Comparison of ENCODE assay signal across 8 mouse cellular contexts in the genomic region with DNA sequence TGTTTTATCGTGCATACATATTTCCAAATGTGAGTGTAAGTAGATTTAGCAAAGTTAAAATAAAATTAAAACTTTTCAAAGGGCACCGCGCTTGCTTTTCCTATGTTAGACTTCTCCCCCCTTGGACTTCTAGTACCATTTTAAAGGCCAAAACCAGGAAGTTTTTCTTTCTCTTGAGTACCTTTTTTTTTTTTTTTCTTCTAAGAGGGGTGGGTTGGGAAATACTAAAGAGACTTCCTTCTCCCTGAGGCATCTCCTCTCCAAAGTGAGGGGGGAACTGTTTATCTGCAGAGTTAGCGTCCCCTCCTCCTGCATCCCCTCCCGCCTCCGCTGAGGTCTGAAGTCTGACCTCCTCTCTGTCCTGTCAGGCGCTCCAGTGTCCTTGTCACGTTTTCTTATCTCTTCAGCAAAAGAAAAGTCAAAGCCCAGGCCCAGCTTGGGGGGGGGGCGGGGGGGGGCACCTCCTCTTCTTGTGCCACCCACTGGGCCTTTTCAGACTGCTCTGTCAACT.
DNase-seq lines count a peak whose midpoint lies in the region; ATAC-seq lines count a peak whose summit lies in the region.
"Had no signal": no experiment of that assay in that cellular context is flagged by ENCODE, and none has a peak within 500 bp of the region (broad histone marks: within the 10 kb centered on the region; RNA-seq: fewer than 3 reads in every experiment).

No protein-coding gene starts in this region.

- H3K36me3 ChIP-seq in hindbrain, embryonic 15.5 days, result no peaks in the 10 kb centered on the region
- no peaks in the 10 kb centered on the region for H3K36me3 ChIP-seq in hindbrain, embryonic 12.5 days
- H3K36me3 ChIP-seq in neural tube, embryonic 12.5 days, result no peaks in the 10 kb centered on the region
- no peaks in the 10 kb centered on the region for H3K36me3 ChIP-seq in intestine, embryonic 15.5 days

- no peak overlapping the region for H3K4me3 ChIP-seq in hindbrain, embryonic 15.5 days
- no peak overlapping the region for H3K4me3 ChIP-seq in hindbrain, embryonic 12.5 days
- no peak overlapping the region for H3K4me3 ChIP-seq in neural tube, embryonic 12.5 days
- H3K4me3 ChIP-seq in intestine, embryonic 15.5 days (replicated peaks), result no peak overlapping the region

- no peak for DNase-seq in neural tube, embryonic 10.5 days (ENCODE audit: extremely low spot score, low spot score)
- DNase-seq in yolk sac, embryonic 10.5 days (ENCODE audit: low spot score), result peak; percentile 23
- no peak for DNase-seq in gastrocnemius, postnatal 4 days (ENCODE audit: low spot score in 2 of 2)
- DNase-seq: gastrocnemius, postnatal 14 days had no signal

- 28% methylated on average over 9 of the region's 9 CpGs for WGBS in hindbrain, embryonic 15.5 days
- WGBS in hindbrain, embryonic 12.5 days, result 32% methylated on average over 9 of the region's 9 CpGs
- WGBS in neural tube, embryonic 12.5 days, result 26% methylated on average over 9 of the region's 9 CpGs
- WGBS in intestine, embryonic 15.5 days, result 25% methylated on average over 9 of the region's 9 CpGs

- H3K4me1 ChIP-seq in hindbrain, embryonic 15.5 days (replicated peaks), result peaks cover 16% of the 10 kb centered on the region
- peaks cover 31% of the 10 kb centered on the region for H3K4me1 ChIP-seq in hindbrain, embryonic 12.5 days
- peaks cover 23% of the 10 kb centered on the region for H3K4me1 ChIP-seq in neural tube, embryonic 12.5 days
- H3K4me1 ChIP-seq in intestine, embryonic 15.5 days (replicated peaks), result peaks cover 11% of the 10 kb centered on the region

- peak overlapping the region; percentile 39 for H3K4me2 ChIP-seq in hindbrain, embryonic 15.5 days
- no peak overlapping the region for H3K4me2 ChIP-seq in hindbrain, embryonic 12.5 days (replicated peaks)
- peak overlapping the region; percentile 33 for H3K4me2 ChIP-seq in neural tube, embryonic 12.5 days (replicated peaks)
- H3K4me2 ChIP-seq in intestine, embryonic 15.5 days (replicated peaks), result no peak overlapping the region

- H3K9me3 ChIP-seq in hindbrain, embryonic 15.5 days, result no peaks in the 10 kb centered on the region
- no peaks in the 10 kb centered on the region for H3K9me3 ChIP-seq in hindbrain, embryonic 12.5 days (replicated peaks)
- no peaks in the 10 kb centered on the region; the same call in 1 of the 2 replicates for H3K9me3 ChIP-seq in neural tube, embryonic 12.5 days
- H3K9me3 ChIP-seq in intestine, embryonic 15.5 days, result no peaks in the 10 kb centered on the region

- no peak for ATAC-seq in hindbrain, embryonic 15.5 days (ENCODE audit: low FRiP score, low read depth)
- ATAC-seq in hindbrain, embryonic 12.5 days (ENCODE audit: low FRiP score), result no peak
- no peak for ATAC-seq in neural tube, embryonic 12.5 days (ENCODE audit: low FRiP score, low read depth)
- 0 out of 2 replicates have a peak, but pooled peaks have one; percentile 24 for ATAC-seq in intestine, embryonic 15.5 days

- H3K27me3 ChIP-seq in hindbrain, embryonic 15.5 days, result no peaks in the 10 kb centered on the region; the same call in 1 of the 2 replicates
- peaks cover 13% of the 10 kb centered on the region; the same call in 1 of the 2 replicates for H3K27me3 ChIP-seq in hindbrain, embryonic 12.5 days
- H3K27me3 ChIP-seq in neural tube, embryonic 12.5 days (replicated peaks), result peaks cover 3% of the 10 kb centered on the region; the same call in 1 of the 2 replicates
- no peaks in the 10 kb centered on the region for H3K27me3 ChIP-seq in intestine, embryonic 15.5 days (replicated peaks)

- no peak overlapping the region for H3K9ac ChIP-seq in hindbrain, embryonic 15.5 days
- no peak overlapping the region for H3K9ac ChIP-seq in hindbrain, embryonic 12.5 days
- H3K9ac ChIP-seq in neural tube, embryonic 12.5 days, result no peak overlapping the region
- no peak overlapping the region for H3K9ac ChIP-seq in intestine, embryonic 15.5 days

- H3K27ac ChIP-seq in hindbrain, embryonic 15.5 days (replicated peaks), result 0 out of 2 replicates have a peak overlapping the region, but pooled peaks have one; percentile 4
- H3K27ac ChIP-seq in hindbrain, embryonic 12.5 days, result no peak overlapping the region
- no peak overlapping the region for H3K27ac ChIP-seq in neural tube, embryonic 12.5 days
- peak overlapping the region; percentile 52; the same call in 1 of the 2 replicates for H3K27ac ChIP-seq in intestine, embryonic 15.5 days

Comparison
In these comparisons a context has a peak if more than half of its experiments do, and no peak if none do; other contexts are left out.
1. H3K27ac ChIP-seq: peak in hindbrain, embryonic 15.5 days (single experiment) and intestine, embryonic 15.5 days (single experiment); none in hindbrain, embryonic 12.5 days (single experiment) and neural tube, embryonic 12.5 days (single experiment).
2. H3K4me2 ChIP-seq: peak in hindbrain, embryonic 15.5 days (single experiment) and neural tube, embryonic 12.5 days (single experiment); none in hindbrain, embryonic 12.5 days (single experiment) and intestine, embryonic 15.5 days (single experiment).